Mouse (Mus musculus): ENCODE data around the gene Dnajb6.

Dnajb6 gene

DNA sequence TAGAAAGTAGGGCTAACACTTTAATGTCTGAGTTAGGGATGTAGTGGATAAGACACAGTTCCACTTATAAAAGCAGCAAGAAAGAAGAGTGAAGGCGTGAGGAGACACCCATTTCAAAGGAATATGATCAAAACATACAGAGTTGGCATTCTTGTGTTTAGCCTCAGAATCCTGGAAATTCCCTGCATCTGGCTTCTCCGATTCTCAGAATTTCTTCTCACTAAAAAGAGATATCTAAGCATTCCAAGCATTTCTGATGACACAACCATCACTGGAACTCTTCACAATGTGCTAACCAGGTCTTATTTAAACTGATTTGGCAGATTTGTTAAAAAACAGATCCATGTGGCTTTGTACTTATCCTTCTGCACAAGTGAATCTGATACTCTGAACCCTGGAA, 112.6 kb downstream of the Dnajb6 start:
- no peak for DNase-seq (ENCODE audit: low spot score in 2 of 2)

GRCm38 (mm10) chr5:29852376-29852775, 116.9 kb downstream of the Dnajb6 start:
- DNase-seq (ENCODE audit: low spot score in 2 of 2): no peak

- DNase-seq (ENCODE audit: low spot score in 2 of 2): no peak
These were observed 117.5 kb downstream of the Dnajb6 start for GRCm38 (mm10) chr5:29853035-29853434.

DNA sequence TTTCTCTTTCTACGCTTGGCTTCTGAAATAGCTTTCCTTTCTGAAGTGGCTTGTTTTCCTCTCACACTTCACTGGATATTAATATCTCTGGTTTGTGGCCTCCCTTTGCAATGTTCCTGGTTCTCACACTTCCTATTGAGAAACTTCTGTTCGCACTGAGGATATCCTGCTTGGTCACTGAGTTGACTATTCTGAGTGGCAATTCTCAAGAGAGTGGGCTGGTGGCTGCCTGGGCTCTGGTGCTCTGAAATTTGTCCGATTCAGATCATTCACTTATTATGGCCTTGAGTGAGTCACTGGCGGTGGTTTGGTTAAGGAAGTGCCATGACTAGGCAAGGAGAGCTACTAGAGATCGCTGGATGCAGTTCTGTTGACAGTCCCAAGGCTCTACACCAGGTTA, 118.9 kb downstream of the Dnajb6 start:
- no peak for DNase-seq (ENCODE audit: low spot score in 2 of 2)

DNA sequence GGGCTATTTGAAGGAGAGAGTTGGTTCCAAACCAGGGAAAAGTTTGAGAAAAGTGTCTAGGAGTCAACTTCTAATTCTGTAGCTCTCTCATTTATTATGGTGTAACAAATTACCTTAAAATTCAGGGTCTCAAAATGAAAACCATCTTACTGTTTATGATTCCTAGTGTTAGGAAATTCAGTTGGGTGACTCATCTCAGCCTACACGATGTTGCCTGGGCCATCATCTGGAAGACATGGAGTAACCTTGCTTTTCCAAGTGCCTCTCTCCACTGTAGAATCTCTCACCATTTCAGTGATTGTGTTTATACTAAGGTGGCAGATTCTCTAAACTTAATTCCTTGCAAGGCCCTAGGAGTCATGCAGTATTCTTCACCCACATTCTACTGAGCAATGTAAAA, 119.5 kb downstream of the Dnajb6 start:
- no peak for DNase-seq (ENCODE audit: low spot score in 2 of 2)

DNA sequence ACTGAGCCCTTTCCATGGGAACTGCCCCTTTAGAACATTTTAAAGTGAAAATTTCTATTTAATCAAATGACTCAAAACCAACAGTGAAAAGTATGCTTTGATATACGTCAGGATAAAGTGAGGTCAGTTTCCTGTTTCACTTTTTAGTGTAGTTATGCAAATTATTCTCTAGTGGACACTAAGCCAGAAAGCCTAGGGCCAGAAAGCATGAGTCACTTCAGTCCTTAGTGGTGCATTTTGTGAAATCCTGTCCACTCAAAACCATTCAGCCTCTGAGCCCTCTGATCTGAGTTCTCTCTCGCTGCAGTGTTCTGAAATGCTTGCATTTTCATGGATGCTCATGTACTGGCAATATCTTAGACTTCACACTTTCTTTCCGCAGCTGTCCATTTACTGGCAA, 126.0 kb downstream of the Dnajb6 start:
- no peak for DNase-seq (ENCODE audit: low spot score in 2 of 2)

DNA sequence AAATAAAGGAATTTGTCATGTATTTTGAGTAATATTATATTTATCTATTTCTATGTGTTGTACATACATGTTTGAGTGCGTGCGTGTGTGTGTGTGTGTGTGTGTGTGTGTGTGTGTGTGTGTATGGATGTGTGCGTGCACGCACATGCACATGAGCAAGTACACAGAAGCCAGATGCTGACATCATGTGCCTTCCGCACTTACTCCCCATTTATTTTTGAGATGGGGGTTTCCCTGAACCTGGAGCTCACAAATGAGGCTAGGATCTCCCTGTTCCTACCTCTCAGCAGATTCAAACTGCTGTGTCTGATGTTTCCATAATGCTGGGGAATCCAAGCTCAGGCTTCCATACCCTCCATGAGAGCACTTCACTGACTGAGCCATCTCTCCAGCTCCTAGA, 126.9 kb downstream of the Dnajb6 start:
- DNase-seq (ENCODE audit: low spot score in 2 of 2): no peak

- no peak for DNase-seq (ENCODE audit: low spot score in 2 of 2)
These were observed 128.8 kb downstream of the Dnajb6 start for GRCm38 (mm10) chr5:29864291-29864737.

DNA sequence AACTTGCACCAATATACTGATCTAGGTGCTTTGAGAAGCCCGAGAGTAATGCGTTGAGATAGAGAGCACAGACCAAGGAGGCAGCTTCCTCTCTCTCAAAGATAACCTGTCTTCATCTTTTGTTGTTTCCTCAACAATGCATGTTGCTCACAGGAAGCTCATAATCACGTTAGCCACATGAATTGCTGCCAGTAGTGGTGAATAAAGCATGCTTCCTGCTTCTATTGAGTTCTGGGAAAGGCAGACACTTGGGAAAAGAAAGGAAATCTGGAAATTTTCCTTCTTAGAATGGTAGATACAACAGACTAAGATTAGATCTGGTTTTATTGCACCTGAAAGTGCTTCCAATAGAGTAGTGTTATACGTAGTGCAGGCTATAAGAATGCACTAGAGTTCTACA, 129.5 kb downstream of the Dnajb6 start:
- DNase-seq (ENCODE audit: low spot score in 2 of 2): no peak
